ENCODE assay signal across 15 mouse cellular contexts in genomic region chr12:55461767-55462166, GRCm38 (mm10). TPM values are rescaled to one million over a fixed set of nuclear protein-coding genes. Genes with fewer than 3 reads are reported as not detected.
DNase-seq lines count a peak whose midpoint lies in the region; ATAC-seq and TF ChIP-seq lines count a peak whose summit lies in the region.
"Had no signal": no experiment of that assay in that cellular context is flagged by ENCODE, and none has a peak within 500 bp of the region (broad histone marks: within the 10 kb centered on the region; RNA-seq: fewer than 3 reads in every experiment).

No protein-coding gene starts in this region.

- no peak for ATAC-seq in intestine, embryonic 14.5 days (replicated peaks; ENCODE audit: low FRiP score, low TSS enrichment, low read depth)
- ATAC-seq in intestine, postnatal 0 days = no peak
- ATAC-seq in embryonic facial prominence, embryonic 15.5 days (ENCODE audit: insufficient number of reproducible peaks, low FRiP score, low TSS enrichment, low read depth) = peak; percentile 68
- peak; percentile 53 for ATAC-seq in limb, embryonic 15.5 days (ENCODE audit: insufficient number of reproducible peaks, low FRiP score, low TSS enrichment, low read depth)
- ATAC-seq in monocyte, adult 5-6 weeks (replicated peaks; ENCODE audit: insufficient number of reproducible peaks, low FRiP score, low TSS enrichment, poor library complexity, severe bottlenecking) = no peak
- ATAC-seq: forebrain, embryonic 13.5 days had no signal

- no peak for TF ChIP-seq CTCF in intestine, postnatal 0 days (IDR thresholded peaks at IDR 0.05; ENCODE audit: low read depth)

- peaks cover 34% of the 10 kb centered on the region for H3K4me1 ChIP-seq in intestine, embryonic 14.5 days (replicated peaks; ENCODE audit: control insufficient read depth, insufficient read depth, low read length)
- H3K4me1 ChIP-seq in intestine, postnatal 0 days (replicated peaks; ENCODE audit: control insufficient read depth, insufficient read depth, low read length) = peaks cover 24% of the 10 kb centered on the region
- H3K4me1 ChIP-seq in embryonic facial prominence, embryonic 15.5 days = peaks cover 65% of the 10 kb centered on the region
- H3K4me1 ChIP-seq in limb, embryonic 15.5 days = peaks cover 68% of the 10 kb centered on the region

- no peak overlapping the region for H3K9ac ChIP-seq in intestine, embryonic 14.5 days (ENCODE audit: low read length)
- no peak overlapping the region for H3K9ac ChIP-seq in intestine, postnatal 0 days (ENCODE audit: low read depth, low read length)
- H3K9ac ChIP-seq in embryonic facial prominence, embryonic 15.5 days = no peak overlapping the region
- H3K9ac ChIP-seq in limb, embryonic 15.5 days = no peak overlapping the region
- H3K9ac ChIP-seq: forebrain, embryonic 13.5 days; hindbrain, embryonic 14.5 days had no signal

- no peak for DNase-seq in intestine, embryonic 14.5 days (ENCODE audit: low spot score)
- peak; percentile 85 for DNase-seq in NIH3T3 (ENCODE audit: low read depth)
- no peak for DNase-seq in Muller cell, postnatal 12 days (ENCODE audit: inconsistent ontology term)
- no peak for DNase-seq in embryo, embryonic 9.5 days (ENCODE audit: extremely low spot score)
- DNase-seq: cerebellum, adult 2 months; embryo, embryonic 11 days; kidney, postnatal 25 days had no signal

- H3K4me3 ChIP-seq in intestine, embryonic 14.5 days (ENCODE audit: low read depth, low read length) = no peak overlapping the region
- H3K4me3 ChIP-seq in intestine, postnatal 0 days (ENCODE audit: low read depth, low read length) = no peak overlapping the region
- no peak overlapping the region for H3K4me3 ChIP-seq in embryonic facial prominence, embryonic 15.5 days (replicated peaks)
- no peak overlapping the region for H3K4me3 ChIP-seq in limb, embryonic 15.5 days
- H3K4me3 ChIP-seq: forebrain, embryonic 13.5 days; myocyte had no signal

- H3K27me3 ChIP-seq in intestine, embryonic 14.5 days (replicated peaks; ENCODE audit: control insufficient read depth, insufficient read depth, low read length) = no peaks in the 10 kb centered on the region
- no peaks in the 10 kb centered on the region for H3K27me3 ChIP-seq in intestine, postnatal 0 days (replicated peaks; ENCODE audit: control insufficient read depth, insufficient read depth, low read length)
- H3K27me3 ChIP-seq in embryonic facial prominence, embryonic 15.5 days = no peaks in the 10 kb centered on the region
- no peaks in the 10 kb centered on the region for H3K27me3 ChIP-seq in limb, embryonic 15.5 days
- H3K27me3 ChIP-seq: CH12.LX; forebrain, embryonic 13.5 days had no signal

- H3K9me3 ChIP-seq in intestine, embryonic 14.5 days (ENCODE audit: control insufficient read depth, low read length) = no peaks in the 10 kb centered on the region
- H3K9me3 ChIP-seq in intestine, postnatal 0 days (ENCODE audit: control insufficient read depth) = no peaks in the 10 kb centered on the region
- no peaks in the 10 kb centered on the region for H3K9me3 ChIP-seq in embryonic facial prominence, embryonic 15.5 days (replicated peaks)
- no peaks in the 10 kb centered on the region for H3K9me3 ChIP-seq in limb, embryonic 15.5 days
- H3K9me3 ChIP-seq: forebrain, embryonic 13.5 days had no signal

- WGBS in intestine, embryonic 14.5 days = 41% methylated on average over 6 of the region's 6 CpGs
- WGBS in intestine, postnatal 0 days = 73% methylated on average over 6 of the region's 6 CpGs
- 24% methylated on average over 6 of the region's 6 CpGs for WGBS in embryonic facial prominence, embryonic 15.5 days
- WGBS in limb, embryonic 15.5 days = 28% methylated on average over 6 of the region's 6 CpGs

- peak overlapping the region; percentile 44; the same call in 1 of the 2 replicates for H3K27ac ChIP-seq in intestine, embryonic 14.5 days (ENCODE audit: low read depth)
- H3K27ac ChIP-seq in intestine, postnatal 0 days (ENCODE audit: low read depth, low read length) = no peak overlapping the region
- H3K27ac ChIP-seq in embryonic facial prominence, embryonic 15.5 days (replicated peaks) = peak overlapping the region; percentile 85
- H3K27ac ChIP-seq in limb, embryonic 15.5 days = peak overlapping the region; percentile 85
- H3K27ac ChIP-seq: forebrain, embryonic 13.5 days; hindbrain, embryonic 14.5 days had no signal

- H3K4me2 ChIP-seq in intestine, embryonic 14.5 days (ENCODE audit: low read length) = no peak overlapping the region
- no peak overlapping the region for H3K4me2 ChIP-seq in intestine, postnatal 0 days (replicated peaks; ENCODE audit: low read depth)
- peak overlapping the region; percentile 13; the same call in 1 of the 2 replicates for H3K4me2 ChIP-seq in embryonic facial prominence, embryonic 15.5 days (replicated peaks)
- 0 out of 2 replicates have a peak overlapping the region, but pooled peaks have one; percentile 2 for H3K4me2 ChIP-seq in limb, embryonic 15.5 days
- H3K4me2 ChIP-seq: forebrain, embryonic 13.5 days; hindbrain, embryonic 14.5 days had no signal

- no peaks in the 10 kb centered on the region for H3K36me3 ChIP-seq in intestine, embryonic 14.5 days (ENCODE audit: control insufficient read depth, insufficient read depth, low read length)
- H3K36me3 ChIP-seq in intestine, postnatal 0 days (ENCODE audit: control insufficient read depth, insufficient read depth) = no peaks in the 10 kb centered on the region
- no peaks in the 10 kb centered on the region for H3K36me3 ChIP-seq in embryonic facial prominence, embryonic 15.5 days
- no peaks in the 10 kb centered on the region for H3K36me3 ChIP-seq in limb, embryonic 15.5 days

RNA-seq across cellular contexts. Expression of gene Nfkbia, which starts 30.7 kb away (rescaled TPM):
- polyA plus RNA-seq in intestine, embryonic 14.5 days (2014; fragmentation: Nextera tagmentation; extraction: Ambion mirVana) = 75.3 and 80.3 TPM in 2 replicates
- 47.1 and 49.7 TPM in 2 replicates for polyA plus RNA-seq in intestine, postnatal 0 days (2015; fragmentation: Nextera tagmentation; extraction: Ambion mirVana)
- 144 and 152 TPM in 2 replicates for polyA plus RNA-seq in embryonic facial prominence, embryonic 15.5 days (2015; fragmentation: Nextera tagmentation; extraction: Ambion mirVana)
- polyA plus RNA-seq in limb, embryonic 15.5 days (2015; fragmentation: Nextera tagmentation; extraction: Ambion mirVana) = 139 and 155 TPM in 2 replicates
- 223 to 481 TPM (median 360 TPM) in 3 replicates for total RNA-seq in monocyte, adult 5-6 weeks (2017)

Comparison
In these comparisons a context has a peak if more than half of its experiments do, and no peak if none do; other contexts are left out.
1. ATAC-seq: peak in embryonic facial prominence, embryonic 15.5 days (single experiment) and limb, embryonic 15.5 days (single experiment); none in intestine, embryonic 14.5 days (single experiment), intestine, postnatal 0 days (single experiment) and monocyte, adult 5-6 weeks (single experiment).
2. H3K4me2 ChIP-seq: peak in embryonic facial prominence, embryonic 15.5 days (single experiment) and limb, embryonic 15.5 days (single experiment); none in intestine, embryonic 14.5 days (single experiment) and intestine, postnatal 0 days (single experiment).